Mouse (Mus musculus) olfactory bulb, adult 2 months (tissue): Measurements from ENCODE around the gene Ctsll3. TPM values are rescaled to one million over a fixed set of nuclear protein-coding genes. Genes with fewer than 3 reads are reported as not detected.

ENCODE experiments used
- H3K27ac ChIP-seq: fragments of 200-500 bp; 2 replicates; pipeline ENCODE4 v1.5.1; 2012; ENCODE audit warnings: low read depth, low read length; ENCODE audit not compliant: insufficient read depth
- H3K4me1 ChIP-seq: fragments of 200-500 bp; 2 replicates; pipeline ENCODE4 v1.6.1; 2012; ENCODE audit warnings: low read length; ENCODE audit not compliant: control insufficient read depth, insufficient read depth
- H3K4me3 ChIP-seq: fragments of 200-500 bp; 2 replicates; pipeline ENCODE4 v1.5.1; 2012; ENCODE audit warnings: mild to moderate bottlenecking, low read depth, low read length, moderate library complexity; ENCODE audit not compliant: insufficient read depth
- CTCF ChIP-seq: fragments of 200-500 bp; IDR thresholded peaks from 2 replicates; pipeline ENCODE4 v1.5.1; 2012; ENCODE audit warnings: low read depth, mild to moderate bottlenecking, low read length, moderate library complexity; ENCODE audit not compliant: insufficient read depth
- POLR2A ChIP-seq: fragments of 200-500 bp; IDR thresholded peaks from 2 replicates; pipeline ENCODE4 v1.6.1; 2012; ENCODE audit warnings: mild to moderate bottlenecking, low read depth, low read length, moderate library complexity; ENCODE audit not compliant: insufficient read depth
- whole genome bisulfite sequencing: fragments of 180-500 bp; shearing (Covaris S2); methylation state at CpG from one replicate; pipeline ENCODE4 v1.1.7; 2018; 5-methylcytosine and 5-hydroxymethylcytosine counted together
- polyA plus RNA-seq: library from polyadenylated mRNA; stranded (reverse); fragments of >200 nt; gene quantifications from 2 replicates; pipeline ENCODE4 v1.2.4, GENCODE M21; 2012; ENCODE audit warnings: low replicate concordance; ENCODE audit not compliant: missing spikeins, insufficient read depth, insufficient read length

Gene Ctsll3
- polyA plus RNA-seq, 1 experiment: not detected

GRCm38 (mm10) chr13:60812768-60813167 is 10.1 kb upstream of the Ctsll3 start:
- no peak for TF ChIP-seq POLR2A
- TF ChIP-seq CTCF: no peak
- no peak overlapping the region for H3K27ac ChIP-seq
- 93% methylated on average over 6 of the region's 6 CpGs for WGBS
- no peaks in the 10 kb centered on the region for H3K4me1 ChIP-seq
- H3K4me3 ChIP-seq: no peak overlapping the region

DNA sequence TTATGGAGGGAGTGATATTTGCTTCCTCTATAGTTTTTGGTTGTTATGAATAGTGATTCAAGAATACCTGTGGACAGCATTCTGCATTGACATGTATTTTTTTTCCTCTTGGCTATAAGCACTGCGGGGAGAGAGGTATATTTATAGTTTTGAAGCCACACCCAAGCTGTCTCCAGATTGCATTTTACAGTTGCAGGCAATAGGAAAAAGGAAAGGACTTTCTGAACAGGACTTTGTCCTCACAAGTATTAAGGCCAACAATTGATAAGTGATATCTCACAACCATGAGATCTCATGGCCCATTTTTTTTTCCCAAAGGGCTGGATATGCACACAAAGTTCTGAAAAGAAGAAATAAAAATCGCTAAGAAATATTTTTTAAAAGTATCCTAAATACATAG is 7.0 kb upstream of the Ctsll3 start:
- 69% methylated on average over 2 of the region's 2 CpGs for WGBS
- Histone ChIP-seq H3K4me1 (no peaks in the 10 kb centered on the region), H3K27ac (no peak overlapping the region), H3K4me3 (no peak overlapping the region)
- TF ChIP-seq CTCF (no peak), POLR2A (no peak)

GRCm38 (mm10) chr13:60789466-60789865 is 13.2 kb downstream of the Ctsll3 start:
- Histone ChIP-seq H3K4me1 (no peaks in the 10 kb centered on the region), H3K4me3 (no peak overlapping the region), H3K27ac (no peak overlapping the region)
- no peak for TF ChIP-seq CTCF
- no peak for TF ChIP-seq POLR2A
- WGBS: 79% methylated on average over 1 of the region's 1 CpGs

DNA sequence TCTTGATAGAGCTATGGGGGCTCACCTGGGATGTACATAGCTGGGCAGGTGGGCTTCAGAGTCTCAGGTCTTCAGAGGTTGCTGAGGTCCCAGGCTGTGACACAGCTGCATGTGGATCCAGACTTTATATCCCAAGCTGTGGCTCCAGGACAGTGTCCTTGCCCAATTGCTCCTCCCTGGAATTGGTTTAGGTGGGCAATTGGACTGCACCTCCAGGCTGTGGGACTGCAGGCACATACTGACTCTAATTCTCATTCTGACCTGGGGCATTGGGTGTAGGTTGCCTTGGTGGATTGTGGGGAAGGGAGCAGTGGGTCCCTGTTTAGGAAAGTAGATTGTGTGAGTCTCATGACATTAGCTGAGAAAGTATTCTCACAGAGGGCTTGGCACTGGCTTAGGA is 16.4 kb downstream of the Ctsll3 start, which contains the start of gene BC051665:
TSS of gene BC051665 (minus strand) at position 101 of the 400 bp plus-strand sequence.
- no peak within 1 kb of the TSS for H3K4me3 ChIP-seq
- TF ChIP-seq CTCF (no peak), POLR2A (no peak)
- H3K4me1 ChIP-seq: no peaks in the 10 kb centered on the region
- H3K27ac ChIP-seq: no peak within 1 kb of the TSS

GRCm38 (mm10) chr13:60783301-60783700 is 19.3 kb downstream of the Ctsll3 start:
- no peak overlapping the region for H3K27ac ChIP-seq
- 88% methylated on average over 7 of the region's 7 CpGs for WGBS
- TF ChIP-seq POLR2A (no peak), CTCF (no peak)
- H3K4me1 ChIP-seq: no peaks in the 10 kb centered on the region
- no peak overlapping the region for H3K4me3 ChIP-seq

DNA sequence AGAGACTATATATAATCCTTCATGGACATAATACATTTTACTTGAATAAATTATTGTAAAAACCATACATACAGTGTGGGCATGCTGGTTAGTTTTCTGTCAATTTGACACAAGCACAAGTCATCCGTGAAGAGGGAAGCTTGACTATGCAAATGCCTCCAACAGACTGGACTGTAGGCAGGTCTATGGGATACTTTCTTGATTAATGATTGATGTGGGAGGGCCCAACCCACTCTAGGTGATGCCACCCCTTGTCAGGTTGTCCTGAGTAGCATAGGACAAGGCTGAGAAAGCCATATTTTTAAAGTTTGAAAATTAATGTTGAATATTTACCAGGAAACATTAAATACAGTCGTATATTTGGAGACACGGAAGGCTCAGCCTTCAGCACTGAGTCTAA is 22.1 kb downstream of the Ctsll3 start:
- Histone ChIP-seq H3K4me1 (no peaks in the 10 kb centered on the region), H3K4me3 (no peak overlapping the region), H3K27ac (no peak overlapping the region)
- TF ChIP-seq CTCF: no peak
- TF ChIP-seq POLR2A: no peak
- WGBS: 86% methylated on average over 3 of the region's 3 CpGs

GRCm38 (mm10) chr13:60761161-60761560 is 41.5 kb downstream of the Ctsll3 start:
- 95% methylated on average over 17 of the region's 17 CpGs for whole genome bisulfite sequencing
- no peak overlapping the region for H3K4me3 ChIP-seq
- H3K4me1 ChIP-seq: peaks cover 5% of the 10 kb centered on the region

GRCm38 (mm10) chr13:60760392-60760791 is 42.3 kb downstream of the Ctsll3 start:
- H3K27ac ChIP-seq: no peak overlapping the region
- 91% methylated on average over 12 of the region's 12 CpGs for WGBS

More at GRCm38 (mm10) chr13:60761161-60761560, 41.5 kb downstream of the Ctsll3 start:
- TF ChIP-seq CTCF (no peak), POLR2A (no peak)
- no peak overlapping the region for H3K27ac ChIP-seq

GRCm38 (mm10) chr13:60759136-60759535 is 43.5 kb downstream of the Ctsll3 start:
- TF ChIP-seq POLR2A (no peak), CTCF (peak; percentile 72; the same call in 1 of the 2 replicates)

More at GRCm38 (mm10) chr13:60760392-60760791, 42.3 kb downstream of the Ctsll3 start:
- peaks cover 5% of the 10 kb centered on the region for H3K4me1 ChIP-seq
- H3K4me3 ChIP-seq: no peak overlapping the region
- no peak for TF ChIP-seq CTCF
- no peak for TF ChIP-seq POLR2A

DNA sequence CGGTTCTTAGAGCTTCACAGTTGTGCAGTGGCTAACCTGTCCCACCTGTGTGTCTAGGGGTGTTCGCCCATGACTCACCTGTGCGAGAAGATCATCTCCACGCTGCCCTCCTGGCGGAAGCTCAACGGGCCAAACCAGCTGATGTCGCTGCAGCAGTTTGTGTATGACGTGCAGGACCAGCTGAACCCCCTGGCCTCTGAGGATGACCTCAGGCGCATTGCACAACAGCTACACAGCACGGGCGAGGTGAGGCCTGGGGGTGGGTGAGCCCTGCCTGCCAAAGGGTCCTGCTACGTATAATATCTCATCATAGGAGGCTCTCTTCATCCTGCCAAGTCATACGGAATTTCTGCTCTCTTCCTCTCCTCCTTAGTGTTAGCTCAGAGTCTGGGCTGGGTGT is 45.4 kb downstream of the Ctsll3 start:
- H3K27ac ChIP-seq: no peak overlapping the region
- H3K4me1 ChIP-seq: peaks cover 5% of the 10 kb centered on the region
- 88% methylated on average over 13 of the region's 13 CpGs for WGBS
- TF ChIP-seq POLR2A (no peak), CTCF (no peak)
- no peak overlapping the region for H3K4me3 ChIP-seq

More at GRCm38 (mm10) chr13:60759136-60759535, 43.5 kb downstream of the Ctsll3 start:
- Histone ChIP-seq H3K27ac (no peak overlapping the region), H3K4me3 (no peak overlapping the region), H3K4me1 (peaks cover 5% of the 10 kb centered on the region)
- WGBS: 19% methylated on average over 6 of the region's 6 CpGs
